Mouse (Mus musculus): ENCODE results near the gene Arhgap8.

Gene Arhgap8

DNA sequence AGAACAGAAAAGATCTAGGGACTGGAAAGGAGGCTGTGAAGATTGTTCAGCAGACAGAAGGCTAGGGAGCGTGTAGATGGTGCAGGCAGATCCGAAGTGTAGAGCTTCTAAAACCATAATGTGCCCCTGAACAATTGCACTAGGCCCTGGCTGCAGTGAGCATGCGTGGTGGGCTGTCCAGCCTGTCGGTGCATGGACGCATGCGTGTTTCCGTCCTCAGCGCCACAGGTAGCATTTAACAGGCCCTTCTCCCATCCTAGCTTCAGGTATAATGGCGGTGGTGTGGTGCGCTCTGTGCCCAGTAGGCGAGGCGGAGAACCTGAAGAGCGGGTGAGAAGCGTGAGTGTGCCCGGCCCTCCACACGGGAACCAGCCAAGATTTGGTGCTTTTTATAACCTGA is 65.0 kb downstream of the Arhgap8 start:
- no peak for DNase-seq (ENCODE audit: inconsistent age in 2 of 2, low spot score in 1 of 2)

DNA sequence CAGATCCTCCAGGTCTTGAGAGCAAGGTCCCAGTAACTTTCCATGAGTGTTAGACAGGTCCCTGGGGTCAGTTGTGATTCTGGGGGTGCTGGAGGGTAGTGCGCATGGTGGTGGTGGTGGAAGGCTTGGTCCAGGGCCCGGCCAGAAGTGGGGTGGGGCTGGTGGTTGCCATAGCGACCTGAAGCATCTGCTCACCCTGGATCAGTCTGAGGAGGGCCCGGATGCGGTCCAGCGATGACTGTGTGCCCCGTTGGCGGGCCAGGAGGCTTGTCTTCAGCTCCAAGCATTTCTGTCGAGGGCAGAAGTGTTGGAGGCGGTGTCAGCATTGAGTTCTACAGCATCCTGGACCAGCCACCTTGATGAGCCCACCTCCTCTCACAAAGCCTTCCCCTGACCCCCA is 67.3 kb downstream of the Arhgap8 start:
- DNase-seq (ENCODE audit: inconsistent age in 2 of 2, low spot score in 1 of 2), result no peak

DNA sequence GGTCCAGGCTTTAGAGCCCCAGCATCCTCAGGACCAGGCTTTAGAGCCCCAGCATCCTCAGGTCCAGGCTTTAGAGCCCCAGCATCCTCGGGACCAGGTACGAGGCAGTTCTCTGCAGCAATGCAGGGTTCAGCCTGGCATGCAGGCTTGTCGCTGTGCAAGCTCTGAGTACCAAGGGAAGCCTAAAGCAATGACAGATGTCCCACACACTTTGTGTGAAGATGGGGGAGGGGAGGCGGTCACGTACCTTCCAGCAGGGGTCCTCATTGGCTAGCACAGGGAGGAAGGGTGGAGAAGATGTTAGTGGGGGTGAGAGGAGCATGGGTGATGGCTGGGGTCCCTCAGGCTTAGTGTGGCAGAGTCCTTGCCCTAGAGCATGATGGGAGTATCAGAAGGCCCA is 73.8 kb downstream of the Arhgap8 start:
- DNase-seq (ENCODE audit: inconsistent age in 2 of 2, low spot score in 1 of 2), result no peak

DNA sequence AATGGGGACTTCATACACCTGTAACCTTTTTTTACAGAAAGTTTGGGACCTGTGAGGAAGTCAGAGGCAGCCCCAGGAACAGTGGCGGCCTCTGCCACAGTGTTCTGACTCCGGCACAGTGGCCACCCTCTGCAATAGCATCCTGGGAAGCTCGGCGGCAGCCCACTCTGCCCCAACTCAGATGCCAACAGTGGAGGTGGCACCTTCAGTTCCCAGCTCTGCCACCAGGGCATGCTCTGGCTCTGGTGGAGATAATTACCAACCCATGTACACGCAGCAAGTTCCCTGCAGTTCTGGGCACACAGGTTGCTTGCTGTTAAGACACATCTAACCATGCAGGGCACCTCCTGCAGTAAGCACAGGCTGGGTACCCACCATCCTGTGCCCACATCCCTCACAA is 80.3 kb downstream of the Arhgap8 start:
- peak; percentile 11 to 41 for DNase-seq (ENCODE audit: inconsistent age in 2 of 2, low spot score in 1 of 2)

DNA sequence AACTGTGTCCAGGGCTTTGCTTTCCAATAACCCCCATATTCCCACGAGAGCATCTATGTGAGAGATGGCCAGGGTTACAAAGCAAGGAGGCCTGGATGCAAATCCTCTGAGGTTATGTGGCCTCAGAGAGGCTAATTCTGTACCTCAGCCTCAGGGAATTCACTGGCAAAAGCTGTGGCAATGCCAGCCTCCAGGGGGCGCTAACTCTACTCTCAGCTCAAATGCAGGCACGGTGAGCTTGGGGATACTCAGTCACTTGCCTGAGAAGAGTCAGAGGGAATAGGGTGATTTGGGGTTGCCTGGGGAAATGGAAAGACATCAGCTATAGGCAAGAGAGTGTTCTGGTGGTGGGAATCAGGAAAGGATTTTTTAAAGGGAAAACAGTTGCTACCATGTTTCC is 83.8 kb downstream of the Arhgap8 start:
- DNase-seq (ENCODE audit: inconsistent age in 2 of 2, low spot score in 1 of 2), result peak; percentile 62 to 87

DNA sequence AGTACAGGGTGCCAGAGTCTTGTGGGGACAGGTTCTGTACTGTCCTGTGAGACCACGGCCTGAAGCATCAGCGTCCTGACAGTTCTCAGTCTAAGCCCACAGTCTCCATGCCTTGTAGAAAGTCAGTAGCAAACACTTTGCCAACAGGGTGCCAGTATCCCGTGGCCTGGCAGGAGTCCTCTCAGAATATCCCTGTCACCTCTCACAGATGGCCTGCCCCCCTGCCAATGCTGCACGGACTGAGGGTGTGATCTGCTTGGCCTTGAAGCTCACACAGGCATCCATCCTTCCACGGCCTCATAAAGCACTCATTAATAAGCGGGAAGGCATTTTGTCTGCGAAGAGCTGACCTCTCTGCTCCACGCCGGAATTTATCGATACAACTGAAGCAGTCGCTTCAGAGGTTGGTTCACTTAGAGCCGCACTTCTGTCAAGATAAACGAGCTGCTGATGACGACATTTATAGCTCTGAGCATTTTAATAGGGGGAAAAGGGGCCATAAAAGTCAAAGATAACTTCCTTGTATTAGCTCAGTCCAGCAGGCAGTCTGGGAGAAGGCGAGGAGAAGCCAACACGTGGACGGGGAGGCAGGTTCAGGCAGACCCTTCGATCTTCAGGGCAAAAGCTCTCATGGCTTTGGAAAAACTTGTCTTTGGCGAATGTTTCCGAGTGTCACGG is 89.6 kb downstream of the Arhgap8 start:
- DNase-seq (ENCODE audit: inconsistent age in 2 of 2, low spot score in 1 of 2), result peak in 1 of 2 experiments; percentile 32

DNA sequence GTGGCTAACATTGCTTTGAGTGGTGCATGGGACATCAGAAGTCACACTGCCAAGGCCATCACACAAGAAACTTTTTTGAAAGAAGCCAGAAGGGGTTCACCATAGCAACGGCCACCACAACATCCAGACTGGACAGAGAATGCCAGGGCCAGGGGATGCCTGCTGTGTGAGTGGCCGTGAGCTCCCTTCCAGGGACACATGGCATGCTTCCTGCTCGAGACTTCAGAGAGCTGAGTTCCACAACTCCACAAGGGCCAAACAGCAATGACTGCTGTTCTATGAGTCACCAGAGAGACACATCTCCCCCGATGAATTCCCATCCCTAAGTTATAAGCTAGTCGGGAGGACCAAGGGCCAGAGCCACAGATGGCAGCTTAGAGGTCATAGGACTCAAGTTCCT is 91.3 kb downstream of the Arhgap8 start:
- peak; percentile 43 to 65 for DNase-seq (ENCODE audit: inconsistent age in 2 of 2, low spot score in 1 of 2)

DNA sequence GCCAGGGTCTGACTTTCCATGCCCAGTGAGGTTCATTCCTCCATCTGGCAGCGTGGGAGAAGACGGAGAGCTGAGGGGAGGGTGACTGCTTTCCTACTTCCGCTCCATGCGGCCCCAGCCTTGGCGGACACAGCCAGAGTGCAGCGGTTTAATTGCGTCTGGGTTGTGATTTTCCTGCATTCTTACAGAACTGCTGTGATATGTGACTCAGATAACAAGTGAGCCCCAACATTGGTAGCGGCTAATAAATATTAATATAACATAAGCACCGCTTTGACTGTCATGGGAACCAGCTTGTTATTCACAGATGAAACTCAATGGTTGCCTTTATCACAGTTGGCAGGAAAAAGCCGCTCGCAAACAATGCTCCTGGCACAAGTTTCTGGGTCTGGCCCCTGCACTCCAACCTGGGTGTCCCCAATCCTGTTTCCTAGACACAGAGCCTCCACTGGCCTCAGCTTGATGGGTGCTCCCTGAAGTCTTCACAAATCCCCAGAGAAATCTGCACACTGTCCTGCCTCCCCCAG is 93.0 kb downstream of the Arhgap8 start:
- no peak for DNase-seq (ENCODE audit: inconsistent age in 2 of 2, low spot score in 1 of 2)

DNA sequence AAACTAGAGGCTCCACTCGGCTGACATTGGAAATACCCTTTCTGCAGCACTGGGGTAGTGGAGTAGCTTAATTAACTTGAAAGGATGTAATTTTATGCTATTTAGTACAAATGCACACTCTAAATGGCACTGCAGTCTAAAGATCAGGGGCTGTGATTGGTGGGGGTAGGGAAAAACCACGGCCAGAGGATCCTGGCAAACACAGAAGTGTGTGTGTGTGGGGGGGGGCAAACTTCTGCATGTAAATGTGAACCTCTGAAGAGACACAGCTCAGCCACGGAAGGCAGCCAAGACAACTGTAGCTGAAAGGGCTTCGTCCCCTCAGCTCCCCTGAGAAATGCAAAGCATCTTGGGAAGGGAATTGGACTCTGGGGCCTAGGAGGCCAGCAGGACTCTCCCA is 95.3 kb downstream of the Arhgap8 start:
- DNase-seq (ENCODE audit: inconsistent age in 2 of 2, low spot score in 1 of 2), result no peak

DNA sequence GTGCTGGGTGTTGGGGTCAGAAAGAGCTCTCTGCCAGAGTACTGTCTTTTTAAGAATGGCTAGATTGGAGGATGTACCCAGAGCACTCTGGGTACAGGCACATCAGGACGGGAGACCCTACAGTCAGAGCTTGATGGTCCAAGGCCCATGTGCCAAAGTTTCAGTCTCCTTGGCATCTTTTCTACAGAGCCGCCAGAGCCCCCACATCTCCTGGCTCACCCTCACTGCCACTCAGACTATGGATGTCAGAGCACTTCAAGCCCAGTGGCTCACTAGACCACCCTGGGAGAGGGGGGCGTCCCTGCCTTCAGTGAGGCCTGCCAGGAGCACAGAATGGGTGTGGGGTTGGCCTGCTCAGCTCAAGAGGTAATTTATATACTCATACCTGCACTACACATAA is 97.7 kb downstream of the Arhgap8 start:
- DNase-seq (ENCODE audit: inconsistent age in 2 of 2, low spot score in 1 of 2), result no peak

DNA sequence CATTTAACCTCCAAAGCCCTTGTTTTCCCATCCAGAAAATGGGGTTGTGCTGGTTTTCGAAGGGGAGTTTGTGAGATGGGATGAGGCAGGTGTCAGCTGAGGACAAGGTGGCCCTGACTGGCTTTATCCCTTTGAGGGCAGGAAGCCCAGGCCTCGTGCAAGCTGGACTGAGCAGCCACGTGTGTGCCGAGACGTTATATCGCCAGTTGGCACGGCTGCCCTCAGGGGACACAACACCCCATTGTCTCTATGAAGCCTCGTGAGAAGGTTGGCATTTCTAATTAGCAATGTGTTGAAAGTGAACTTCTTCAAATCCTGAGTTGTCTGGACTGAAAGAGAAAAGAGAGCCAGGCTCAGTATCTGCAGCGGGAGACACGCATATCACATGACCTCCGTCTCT is 98.4 kb downstream of the Arhgap8 start:
- DNase-seq (ENCODE audit: inconsistent age in 2 of 2, low spot score in 1 of 2), result no peak

DNA sequence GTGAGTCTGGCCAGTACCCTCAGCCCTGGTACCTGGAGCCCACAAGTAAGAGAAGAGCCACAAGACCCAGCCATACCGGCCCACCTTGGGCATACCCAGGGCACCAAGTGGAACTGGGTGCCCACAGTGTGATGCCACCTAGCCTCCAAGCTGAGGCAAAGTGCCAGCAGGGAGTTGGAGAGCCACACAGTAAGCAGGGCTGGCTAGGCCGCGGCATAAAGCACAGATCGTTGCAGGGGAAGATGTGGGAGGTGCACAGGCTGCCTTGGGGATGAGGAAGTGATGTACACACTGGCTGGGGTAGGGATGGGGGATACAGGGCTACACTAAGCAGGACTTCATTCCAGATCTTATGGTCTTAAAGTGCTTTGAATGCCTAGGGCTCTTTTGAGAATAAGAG is 101.0 kb downstream of the Arhgap8 start:
- no peak for DNase-seq (ENCODE audit: inconsistent age in 2 of 2, low spot score in 1 of 2)
